Mouse (Mus musculus): ENCODE results near the gene Shroom1. TPM values are rescaled to one million over a fixed set of nuclear protein-coding genes. Genes with fewer than 3 reads are reported as not detected.

Shroom1 gene
- polyA plus RNA-seq (2012; rRNA removed), result 0.35 and 0.39 TPM in 2 replicates

DNA sequence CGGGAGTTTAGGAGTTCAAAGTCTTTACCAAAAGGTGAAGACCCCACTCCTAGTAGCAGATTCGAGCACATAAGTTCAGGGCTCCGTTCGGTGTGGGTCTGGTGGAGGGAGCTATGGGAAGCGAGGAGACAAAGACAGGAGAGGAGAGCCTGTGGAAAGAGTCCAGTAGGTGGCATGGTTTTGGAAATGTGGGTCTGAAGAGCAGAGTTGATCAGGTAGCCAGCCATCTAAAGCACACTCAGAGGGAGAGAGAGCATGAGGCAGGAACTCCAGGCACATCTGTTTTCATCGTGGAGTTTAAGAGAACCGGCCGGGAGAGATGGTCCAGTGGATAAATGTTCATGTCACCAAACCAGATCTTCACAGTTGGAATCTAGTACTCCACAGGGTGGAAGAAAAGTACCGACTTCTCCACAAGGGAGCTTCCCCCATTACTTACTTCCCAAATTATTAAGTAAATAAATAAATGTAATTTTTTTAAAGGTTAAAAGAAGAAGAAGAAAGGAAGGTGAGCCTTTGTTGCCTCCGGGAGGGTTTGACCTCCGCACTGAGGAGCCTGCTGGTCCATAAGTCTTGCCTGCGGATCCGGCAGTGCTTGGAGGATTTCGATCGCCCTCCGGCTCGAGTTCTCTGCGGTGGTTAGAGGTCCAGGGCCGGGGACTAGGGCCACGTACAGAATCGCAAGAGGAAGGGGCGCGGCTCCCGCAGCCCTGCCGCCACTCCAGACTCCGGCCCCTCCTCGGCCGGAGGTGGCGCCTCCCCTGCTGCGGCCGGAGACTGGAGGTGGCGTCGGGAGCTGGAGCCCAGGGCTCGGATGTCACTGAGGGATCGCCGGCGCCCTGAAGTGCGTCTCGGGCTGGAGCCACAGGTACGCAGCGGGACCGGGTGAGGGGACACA is at the start of gene Shroom1, which contains the start of gene Gm10447:
Gene Shroom1 (plus strand): TSS at position 732 of the 898 bp plus-strand sequence.
Gene Gm10447 (minus strand): TSS at position 637 of the 898 bp plus-strand sequence.
- no peaks in the 10 kb centered on the region for H3K36me3 ChIP-seq (ENCODE audit: control insufficient read depth, insufficient read depth, low read length)
- no peak for TF ChIP-seq POLR2A (IDR thresholded peaks at IDR 0.05; ENCODE audit: low read depth, low read length)
- no peak for TF ChIP-seq CTCF (IDR thresholded peaks at IDR 0.05; ENCODE audit: extremely low read depth, insufficient read depth, insufficient read length, insufficient replicate concordance)
- no peak within 1 kb of the TSS for H3K27ac ChIP-seq (ENCODE audit: insufficient read depth, low read length)
- H3K27me3 ChIP-seq (ENCODE audit: control insufficient read depth, insufficient read depth, low read length), result peaks cover 9% of the 10 kb centered on the region
- H3K4me3 ChIP-seq (ENCODE audit: extremely low read depth, insufficient read depth, insufficient read length), result peak within 1 kb of the TSS; percentile 48; the same call in 1 of the 2 replicates
- H3K4me1 ChIP-seq (ENCODE audit: control insufficient read depth, insufficient read depth, insufficient read length), result peaks cover 5% of the 10 kb centered on the region
- 8% methylated on average over 42 of the region's 42 CpGs for WGBS
- DNase-seq (ENCODE audit: low read depth in 1 of 2, low spot score in 2 of 2), result no peak

- Histone ChIP-seq H3K4me3 (ENCODE audit: extremely low read depth, insufficient read depth, insufficient read length) (no peak overlapping the region), H3K4me1 (ENCODE audit: control insufficient read depth, insufficient read depth, insufficient read length) (no peaks in the 10 kb centered on the region), H3K27ac (ENCODE audit: insufficient read depth, low read length) (no peak overlapping the region), H3K27me3 (ENCODE audit: control insufficient read depth, insufficient read depth, low read length) (no peaks in the 10 kb centered on the region), H3K36me3 (ENCODE audit: control insufficient read depth, insufficient read depth, low read length) (peaks cover 47% of the 10 kb centered on the region)
- no peak for TF ChIP-seq POLR2A (IDR thresholded peaks at IDR 0.05; ENCODE audit: low read depth, low read length)
- TF ChIP-seq CTCF (IDR thresholded peaks at IDR 0.05; ENCODE audit: extremely low read depth, insufficient read depth, insufficient read length, insufficient replicate concordance), result peak; percentile 3; the same call in 1 of the 2 replicates
- no peak for DNase-seq (ENCODE audit: low read depth in 1 of 2, low spot score in 2 of 2)
These were observed 45.3 kb upstream of the Shroom1 start for GRCm38 (mm10) chr11:53411738-53412137.

- H3K4me3 ChIP-seq (ENCODE audit: extremely low read depth, insufficient read depth, insufficient read length), result no peak overlapping the region
- 90% methylated on average over 4 of the region's 4 CpGs for WGBS
- H3K27me3 ChIP-seq (ENCODE audit: control insufficient read depth, insufficient read depth, low read length), result no peaks in the 10 kb centered on the region
- peaks cover 47% of the 10 kb centered on the region for H3K36me3 ChIP-seq (ENCODE audit: control insufficient read depth, insufficient read depth, low read length)
- TF ChIP-seq POLR2A (IDR thresholded peaks at IDR 0.05; ENCODE audit: low read depth, low read length) (no peak), CTCF (IDR thresholded peaks at IDR 0.05; ENCODE audit: extremely low read depth, insufficient read depth, insufficient read length, insufficient replicate concordance) (no peak)
- DNase-seq (ENCODE audit: low read depth in 1 of 2, low spot score in 2 of 2), result no peak
- H3K27ac ChIP-seq (ENCODE audit: insufficient read depth, low read length), result no peak overlapping the region
- H3K4me1 ChIP-seq (ENCODE audit: control insufficient read depth, insufficient read depth, insufficient read length), result no peaks in the 10 kb centered on the region
These were observed 43.1 kb upstream of the Shroom1 start for GRCm38 (mm10) chr11:53413871-53414270.

DNA sequence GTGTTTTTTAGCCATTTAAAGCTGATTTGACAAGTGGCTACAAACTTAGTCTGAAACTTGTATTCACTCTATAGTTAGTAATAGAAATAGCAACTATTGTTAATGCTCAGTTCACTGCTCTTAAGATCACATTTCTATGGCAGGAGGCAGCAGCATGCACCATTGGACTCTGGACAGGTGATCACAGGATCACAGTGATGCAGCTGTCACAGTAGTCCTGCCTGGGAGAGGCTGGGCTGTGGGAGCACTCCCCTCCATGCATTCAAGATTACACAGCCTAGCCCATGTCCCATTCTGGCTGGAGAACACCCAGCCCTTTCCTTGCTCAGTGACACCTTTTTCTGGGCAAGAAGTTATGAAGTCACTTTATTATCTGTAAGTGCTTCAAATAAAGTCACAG is 39.0 kb upstream of the Shroom1 start:
- Histone ChIP-seq H3K27ac (ENCODE audit: insufficient read depth, low read length) (no peak overlapping the region), H3K27me3 (ENCODE audit: control insufficient read depth, insufficient read depth, low read length) (no peaks in the 10 kb centered on the region), H3K36me3 (ENCODE audit: control insufficient read depth, insufficient read depth, low read length) (peaks cover 29% of the 10 kb centered on the region), H3K4me1 (ENCODE audit: control insufficient read depth, insufficient read depth, insufficient read length) (no peaks in the 10 kb centered on the region), H3K4me3 (ENCODE audit: extremely low read depth, insufficient read depth, insufficient read length) (no peak overlapping the region)
- no peak for TF ChIP-seq CTCF (IDR thresholded peaks at IDR 0.05; ENCODE audit: extremely low read depth, insufficient read depth, insufficient read length, insufficient replicate concordance)
- no peak for TF ChIP-seq POLR2A (IDR thresholded peaks at IDR 0.05; ENCODE audit: low read depth, low read length)
- DNase-seq (ENCODE audit: low read depth in 1 of 2, low spot score in 2 of 2), result no peak

GRCm38 (mm10) chr11:53423036-53423435 is 34.0 kb upstream of the Shroom1 start, which contains the start of gene Leap2:
Gene Leap2 (minus strand): TSS chr11:53423170.
- TF ChIP-seq POLR2A (IDR thresholded peaks at IDR 0.05; ENCODE audit: low read depth, low read length) (no peak), CTCF (IDR thresholded peaks at IDR 0.05; ENCODE audit: extremely low read depth, insufficient read depth, insufficient read length, insufficient replicate concordance) (no peak)
- no peak for DNase-seq (ENCODE audit: low read depth in 1 of 2, low spot score in 2 of 2)
- Histone ChIP-seq H3K4me3 (ENCODE audit: extremely low read depth, insufficient read depth, insufficient read length) (no peak within 1 kb of the TSS), H3K36me3 (ENCODE audit: control insufficient read depth, insufficient read depth, low read length) (peaks cover 4% of the 10 kb centered on the region), H3K27ac (ENCODE audit: insufficient read depth, low read length) (no peak within 1 kb of the TSS), H3K27me3 (ENCODE audit: control insufficient read depth, insufficient read depth, low read length) (no peaks in the 10 kb centered on the region), H3K4me1 (ENCODE audit: control insufficient read depth, insufficient read depth, insufficient read length) (no peaks in the 10 kb centered on the region)
- WGBS, result 87% methylated on average over 4 of the region's 4 CpGs

GRCm38 (mm10) chr11:53424826-53425225 is 32.2 kb upstream of the Shroom1 start:
- Histone ChIP-seq H3K27ac (ENCODE audit: insufficient read depth, low read length) (no peak overlapping the region), H3K4me1 (ENCODE audit: control insufficient read depth, insufficient read depth, insufficient read length) (peaks cover 3% of the 10 kb centered on the region; the same call in 1 of the 2 replicates), H3K4me3 (ENCODE audit: extremely low read depth, insufficient read depth, insufficient read length) (no peak overlapping the region), H3K27me3 (ENCODE audit: control insufficient read depth, insufficient read depth, low read length) (no peaks in the 10 kb centered on the region), H3K36me3 (ENCODE audit: control insufficient read depth, insufficient read depth, low read length) (peaks cover 3% of the 10 kb centered on the region; the same call in 1 of the 2 replicates)
- TF ChIP-seq POLR2A (IDR thresholded peaks at IDR 0.05; ENCODE audit: low read depth, low read length) (no peak), CTCF (IDR thresholded peaks at IDR 0.05; ENCODE audit: extremely low read depth, insufficient read depth, insufficient read length, insufficient replicate concordance) (no peak)
- WGBS, result 83% methylated on average over 2 of the region's 2 CpGs
- no peak for DNase-seq (ENCODE audit: low read depth in 1 of 2, low spot score in 2 of 2)

All from spleen, adult 2 months (tissue).